Mouse (Mus musculus): ENCODE results near the gene Lrp2. TPM values are rescaled to one million over a fixed set of nuclear protein-coding genes. Genes with fewer than 3 reads are reported as not detected.

Gene Lrp2
- polyA plus RNA-seq, 1 experiment, result not detected

GRCm38 (mm10) chr2:69587896-69588295, 2.0 kb upstream of the Lrp2 start:
- TF ChIP-seq GATA1 (IDR thresholded peaks at IDR 0.05; ENCODE audit: low read length), result no peak

- TF ChIP-seq GATA1 (IDR thresholded peaks at IDR 0.05; ENCODE audit: low read length), result no peak
Measured at GRCm38 (mm10) chr2:69586821-69587728, 1.2 kb upstream of the Lrp2 start.

GRCm38 (mm10) chr2:69585191-69585885, 527 bp downstream of the Lrp2 start:
- TF ChIP-seq GATA1 (IDR thresholded peaks at IDR 0.05; ENCODE audit: low read length), result no peak

GRCm38 (mm10) chr2:69584117-69584933, 1.5 kb downstream of the Lrp2 start:
- no peak for TF ChIP-seq GATA1 (IDR thresholded peaks at IDR 0.05; ENCODE audit: low read length)

- TF ChIP-seq GATA1 (IDR thresholded peaks at IDR 0.05; ENCODE audit: low read length), result no peak
Measured at GRCm38 (mm10) chr2:69582861-69583260, 3.0 kb downstream of the Lrp2 start.

GRCm38 (mm10) chr2:69580091-69580490, 5.8 kb downstream of the Lrp2 start:
- TF ChIP-seq GATA1 (IDR thresholded peaks at IDR 0.05; ENCODE audit: low read length), result no peak

GRCm38 (mm10) chr2:69578206-69578605, 7.7 kb downstream of the Lrp2 start:
- TF ChIP-seq GATA1 (IDR thresholded peaks at IDR 0.05; ENCODE audit: low read length), result no peak

GRCm38 (mm10) chr2:69576531-69576930, 9.3 kb downstream of the Lrp2 start:
- no peak for TF ChIP-seq GATA1 (IDR thresholded peaks at IDR 0.05; ENCODE audit: low read length)

- TF ChIP-seq GATA1 (IDR thresholded peaks at IDR 0.05; ENCODE audit: low read length), result no peak
Measured at GRCm38 (mm10) chr2:69574934-69575333, 10.9 kb downstream of the Lrp2 start.

GRCm38 (mm10) chr2:69574261-69574660, 11.6 kb downstream of the Lrp2 start:
- TF ChIP-seq GATA1 (IDR thresholded peaks at IDR 0.05; ENCODE audit: low read length), result no peak

GRCm38 (mm10) chr2:69573733-69574054, 12.2 kb downstream of the Lrp2 start:
- TF ChIP-seq GATA1 (IDR thresholded peaks at IDR 0.05; ENCODE audit: low read length), result no peak

- no peak for TF ChIP-seq GATA1 (IDR thresholded peaks at IDR 0.05; ENCODE audit: low read length)
Measured at GRCm38 (mm10) chr2:69573038-69573732, 12.7 kb downstream of the Lrp2 start.

- TF ChIP-seq GATA1 (IDR thresholded peaks at IDR 0.05; ENCODE audit: low read length), result no peak
Measured at GRCm38 (mm10) chr2:69570556-69570955, 15.3 kb downstream of the Lrp2 start.

- TF ChIP-seq GATA1 (IDR thresholded peaks at IDR 0.05; ENCODE audit: low read length), result no peak
Measured at GRCm38 (mm10) chr2:69566281-69566680, 19.6 kb downstream of the Lrp2 start.

- TF ChIP-seq GATA1 (IDR thresholded peaks at IDR 0.05; ENCODE audit: low read length), result no peak
Measured at GRCm38 (mm10) chr2:69563492-69563891, 22.4 kb downstream of the Lrp2 start.

Measured in G1E-ER4 (cell line).